ENCODE assay signal across 12 mouse cellular contexts in genomic region chr15:101144779-101145178, GRCm38 (mm10). TPM values are rescaled to one million over a fixed set of nuclear protein-coding genes. Genes with fewer than 3 reads are reported as not detected.
DNase-seq lines count a peak whose midpoint lies in the region; ATAC-seq and TF ChIP-seq lines count a peak whose summit lies in the region.
"Had no signal": no experiment of that assay in that cellular context is flagged by ENCODE, and none has a peak within 500 bp of the region (broad histone marks: within the 10 kb centered on the region; RNA-seq: fewer than 3 reads in every experiment).

No protein-coding gene starts in this region.

- H3K4me1 ChIP-seq in heart, adult 2 months (ENCODE audit: control insufficient read depth, insufficient read depth, low read length) = peaks cover 31% of the 10 kb centered on the region
- peaks cover 56% of the 10 kb centered on the region for H3K4me1 ChIP-seq in heart, embryonic 11.5 days (ENCODE audit: control insufficient read depth, insufficient read depth, low read length)
- H3K4me1 ChIP-seq in E14TG2a.4 (replicated peaks; ENCODE audit: low read depth, low read length) = peaks cover 81% of the 10 kb centered on the region
- peaks cover 65% of the 10 kb centered on the region for H3K4me1 ChIP-seq in liver, embryonic 15.5 days (replicated peaks)

- no peak overlapping the region for H3K4me2 ChIP-seq in heart, embryonic 11.5 days
- H3K4me2 ChIP-seq in liver, embryonic 15.5 days = peak overlapping the region; percentile 58

- DNase-seq in heart, adult 2 months = peak; percentile 34 to 39
- peak; percentile 77 to 81 for DNase-seq in kidney, adult 8-10 months
- DNase-seq in gastrocnemius, postnatal 4 days (ENCODE audit: low spot score in 2 of 2) = no peak
- DNase-seq in cerebellum, adult 18-20 months = no peak
- DNase-seq in urinary bladder, postnatal 10 days (ENCODE audit: low spot score) = no peak

- no peak overlapping the region for H3K9ac ChIP-seq in heart, adult 2 months (ENCODE audit: low read depth, low read length)
- no peak overlapping the region for H3K9ac ChIP-seq in heart, embryonic 11.5 days (ENCODE audit: low read depth, low read length)
- no peak overlapping the region for H3K9ac ChIP-seq in liver, embryonic 15.5 days
- H3K9ac ChIP-seq: forebrain, embryonic 15.5 days had no signal

- WGBS in heart, adult 2 months = 62% methylated on average over 8 of the region's 8 CpGs
- 75% methylated on average over 8 of the region's 8 CpGs for WGBS in heart, embryonic 11.5 days (ENCODE audit: insufficient replicate concordance)
- WGBS in liver, embryonic 15.5 days (ENCODE audit: insufficient replicate concordance) = 55% methylated on average over 8 of the region's 8 CpGs

- H3K36me3 ChIP-seq in heart, adult 2 months (ENCODE audit: control insufficient read depth, insufficient read depth, low read length) = no peaks in the 10 kb centered on the region; the same call in 1 of the 2 replicates
- no peaks in the 10 kb centered on the region for H3K36me3 ChIP-seq in heart, embryonic 11.5 days (ENCODE audit: control insufficient read depth, insufficient read depth, low read length)
- no peaks in the 10 kb centered on the region for H3K36me3 ChIP-seq in E14TG2a.4 (ENCODE audit: insufficient read depth, low read length)
- no peaks in the 10 kb centered on the region for H3K36me3 ChIP-seq in liver, embryonic 15.5 days (replicated peaks)
- H3K36me3 ChIP-seq: forebrain, embryonic 15.5 days had no signal

- no peak for TF ChIP-seq EP300 in heart, adult 2 months (IDR thresholded peaks at IDR 0.05; ENCODE audit: insufficient read depth, low read depth, low read length)

- no peak for TF ChIP-seq CTCF in heart, adult 2 months (IDR thresholded peaks at IDR 0.05)
- TF ChIP-seq CTCF in E14TG2a.4 (conservative IDR thresholded peaks at IDR 0.05; ENCODE audit: low read length) = no peak

- H3K27me3 ChIP-seq in heart, adult 2 months (ENCODE audit: control insufficient read depth, insufficient read depth, low read length) = no peaks in the 10 kb centered on the region
- H3K27me3 ChIP-seq in heart, embryonic 11.5 days (ENCODE audit: control insufficient read depth, insufficient read depth, low read length) = no peaks in the 10 kb centered on the region
- peaks cover 3% of the 10 kb centered on the region; the same call in 1 of the 2 replicates for H3K27me3 ChIP-seq in E14TG2a.4 (ENCODE audit: insufficient read depth, low read length)
- peaks cover 22% of the 10 kb centered on the region for H3K27me3 ChIP-seq in liver, embryonic 15.5 days
- H3K27me3 ChIP-seq: forebrain, embryonic 15.5 days had no signal

- intact Hi-C loops in heart, adult 2 months (cut with DNase I) = loop anchor here (1.0 to 2.0 kb wide), 3 partner anchors 14 to 31 kb away; no protein-coding TSS in a partner anchor

- TF ChIP-seq POLR2A in heart, adult 2 months (IDR thresholded peaks at IDR 0.05; ENCODE audit: insufficient read depth, low read depth, low read length) = no peak

- no peaks in the 10 kb centered on the region for H3K79me2 ChIP-seq in heart, adult 2 months (replicated peaks; ENCODE audit: control insufficient read depth, insufficient read depth, low read length)

- ATAC-seq in heart, embryonic 11.5 days (replicated peaks; ENCODE audit: insufficient number of reproducible peaks, low FRiP score, low TSS enrichment) = no peak
- ATAC-seq in liver, embryonic 15.5 days (ENCODE audit: insufficient read depth) = no peak

- H3K9me3 ChIP-seq in heart, embryonic 11.5 days (replicated peaks; ENCODE audit: control insufficient read depth, low read length) = no peaks in the 10 kb centered on the region
- no peaks in the 10 kb centered on the region for H3K9me3 ChIP-seq in E14TG2a.4 (ENCODE audit: low read length)
- no peaks in the 10 kb centered on the region for H3K9me3 ChIP-seq in liver, embryonic 15.5 days (replicated peaks)
- H3K9me3 ChIP-seq: forebrain, embryonic 15.5 days had no signal

- H3K4me3 ChIP-seq in heart, adult 2 months = no peak overlapping the region
- no peak overlapping the region for H3K4me3 ChIP-seq in heart, embryonic 11.5 days (ENCODE audit: low read depth, low read length)
- H3K4me3 ChIP-seq in E14TG2a.4 (replicated peaks; ENCODE audit: low read length) = peak overlapping the region; percentile 29; the same call in 1 of the 2 replicates
- H3K4me3 ChIP-seq in liver, embryonic 15.5 days (replicated peaks) = peak overlapping the region; percentile 28

- H3K27ac ChIP-seq in heart, adult 2 months = peak overlapping the region; percentile 62
- no peak overlapping the region for H3K27ac ChIP-seq in heart, embryonic 11.5 days (ENCODE audit: low read depth, low read length)
- peak overlapping the region; percentile 24; the same call in 1 of the 2 replicates for H3K27ac ChIP-seq in liver, embryonic 15.5 days (replicated peaks)
- H3K27ac ChIP-seq: forebrain, embryonic 15.5 days; hindbrain, embryonic 14.5 days had no signal

RNA-seq across cellular contexts. Expression of gene Acvrl1, which starts 16.5 kb away (rescaled TPM):
- 10 to 100 TPM; 24.1 to 29.5 TPM for total RNA-seq in heart, adult 2 months (2021)
- polyA plus RNA-seq in heart, adult 2 months (2012; rRNA removed) = 35.0 and 39.7 TPM in 2 replicates
- 1.5 and 2.0 TPM in 2 replicates for polyA plus RNA-seq in heart, embryonic 11.5 days (2014; fragmentation: Nextera tagmentation; extraction: Ambion mirVana)
- 1.4 and 2.6 TPM in 2 replicates for polyA plus RNA-seq in liver, embryonic 15.5 days (2015; fragmentation: Nextera tagmentation; extraction: Ambion mirVana)
- total RNA-seq in gastrocnemius, postnatal 4 days (2021) = 10 to 100 TPM; 24.6 to 28.1 TPM

RNA-seq across cellular contexts. Expression of gene Acvr1b, which starts 29.1 kb away (rescaled TPM):
- total RNA-seq in heart, adult 2 months (2021) = 10 to 100 TPM in 1 of 2 experiments, 1 to 10 TPM in 1; 9.9 to 12.3 TPM
- polyA plus RNA-seq in heart, adult 2 months (2012; rRNA removed) = 15.3 and 19.3 TPM in 2 replicates
- polyA plus RNA-seq in heart, embryonic 11.5 days (2014; fragmentation: Nextera tagmentation; extraction: Ambion mirVana) = 8.0 and 8.9 TPM in 2 replicates
- 1.6 and 2.0 TPM in 2 replicates for polyA plus RNA-seq in liver, embryonic 15.5 days (2015; fragmentation: Nextera tagmentation; extraction: Ambion mirVana)
- 10 to 100 TPM; 16.2 to 17.0 TPM for total RNA-seq in gastrocnemius, postnatal 4 days (2021)

RNA-seq across cellular contexts. Expression of gene Ankrd33, which starts 29.2 kb away (rescaled TPM):
- not detected for total RNA-seq in heart, adult 2 months (2021)
- polyA plus RNA-seq in heart, adult 2 months (2012; rRNA removed) = not detected in 2 replicates
- polyA plus RNA-seq in heart, embryonic 11.5 days (2014; fragmentation: Nextera tagmentation; extraction: Ambion mirVana) = not detected in 2 replicates
- polyA plus RNA-seq in liver, embryonic 15.5 days (2015; fragmentation: Nextera tagmentation; extraction: Ambion mirVana) = not detected in 2 replicates
- not detected for total RNA-seq in gastrocnemius, postnatal 4 days (2021)
- polyA plus RNA-seq: C2C12; forebrain, embryonic 15.5 days; hindbrain, embryonic 14.5 days; limb, embryonic 11.5 days had no signal

Comparison
In these comparisons a context has a peak if more than half of its experiments do, and no peak if none do; other contexts are left out.
1. DNase-seq: peak in heart, adult 2 months (2 of 2) and kidney, adult 8-10 months (2 of 2); none in gastrocnemius, postnatal 4 days (0 of 2), cerebellum, adult 18-20 months (0 of 2) and urinary bladder, postnatal 10 days (single experiment).
2. H3K4me3 ChIP-seq: peak in E14TG2a.4 (single experiment) and liver, embryonic 15.5 days (single experiment); none in heart, adult 2 months (single experiment) and heart, embryonic 11.5 days (single experiment).